Mouse (Mus musculus): ENCODE data around the gene Gdnf. TPM values are rescaled to one million over a fixed set of nuclear protein-coding genes. Genes with fewer than 3 reads are reported as not detected.

Gene Gdnf
- polyA plus RNA-seq, 1 experiment from 2014 or later: 0.33 TPM

GRCm38 (mm10) chr15:7872473-7872872 is 61.8 kb downstream of the Gdnf start:
- no peak for DNase-seq (ENCODE audit: low spot score)
- Histone ChIP-seq H3K9ac (replicated peaks; ENCODE audit: low read depth) (no peak overlapping the region), H3K4me2 (replicated peaks; ENCODE audit: low read depth, low read length) (no peak overlapping the region), H3K9me3 (ENCODE audit: low read length) (no peaks in the 10 kb centered on the region), H3K27ac (ENCODE audit: low read length) (no peak overlapping the region), H3K4me1 (ENCODE audit: insufficient read depth, low read depth, low read length) (no peaks in the 10 kb centered on the region), H3K4me3 (ENCODE audit: low read depth, low read length) (no peak overlapping the region), H3K36me3 (ENCODE audit: insufficient read depth, low read length) (no peaks in the 10 kb centered on the region), H3K27me3 (replicated peaks; ENCODE audit: insufficient read depth, low read length) (no peaks in the 10 kb centered on the region)
- TF ChIP-seq CTCF (IDR thresholded peaks at IDR 0.05) (no peak), EP300 (IDR thresholded peaks at IDR 0.05) (no peak)
- no peak for ATAC-seq
- WGBS: 62% methylated on average over 5 of the region's 5 CpGs

GRCm38 (mm10) chr15:7875879-7876278 is 65.2 kb downstream of the Gdnf start:
- Histone ChIP-seq H3K9me3 (ENCODE audit: low read length) (no peaks in the 10 kb centered on the region), H3K4me2 (replicated peaks; ENCODE audit: low read depth, low read length) (no peak overlapping the region), H3K36me3 (ENCODE audit: insufficient read depth, low read length) (no peaks in the 10 kb centered on the region), H3K9ac (replicated peaks; ENCODE audit: low read depth) (no peak overlapping the region), H3K4me3 (ENCODE audit: low read depth, low read length) (no peak overlapping the region), H3K27me3 (replicated peaks; ENCODE audit: insufficient read depth, low read length) (no peaks in the 10 kb centered on the region), H3K27ac (ENCODE audit: low read length) (no peak overlapping the region), H3K4me1 (ENCODE audit: insufficient read depth, low read depth, low read length) (no peaks in the 10 kb centered on the region)
- no peak for TF ChIP-seq CTCF (IDR thresholded peaks at IDR 0.05)
- TF ChIP-seq EP300 (IDR thresholded peaks at IDR 0.05): no peak
- DNase-seq (ENCODE audit: low spot score): no peak
- no peak for ATAC-seq
- WGBS: 60% methylated on average over 6 of the region's 6 CpGs

- H3K4me2 ChIP-seq (replicated peaks; ENCODE audit: low read depth, low read length): no peak overlapping the region
- ATAC-seq: peak; percentile 91
- DNase-seq (ENCODE audit: low spot score): peak; percentile 64
- no peak for TF ChIP-seq CTCF (IDR thresholded peaks at IDR 0.05)
- TF ChIP-seq EP300 (IDR thresholded peaks at IDR 0.05): peak; percentile 83
- no peaks in the 10 kb centered on the region for H3K27me3 ChIP-seq (replicated peaks; ENCODE audit: insufficient read depth, low read length)
- no peaks in the 10 kb centered on the region for H3K36me3 ChIP-seq (ENCODE audit: insufficient read depth, low read length)
- H3K27ac ChIP-seq (ENCODE audit: low read length): no peak overlapping the region
- H3K9ac ChIP-seq (replicated peaks; ENCODE audit: low read depth): no peak overlapping the region
- H3K9me3 ChIP-seq (ENCODE audit: low read length): no peaks in the 10 kb centered on the region
- no peak overlapping the region for H3K4me3 ChIP-seq (ENCODE audit: low read depth, low read length)
- H3K4me1 ChIP-seq (ENCODE audit: insufficient read depth, low read depth, low read length): no peaks in the 10 kb centered on the region
- WGBS: 48% methylated on average over 22 of the region's 22 CpGs
These were observed 67.2 kb downstream of the Gdnf start for GRCm38 (mm10) chr15:7877560-7878467.

- Histone ChIP-seq H3K27ac (ENCODE audit: low read length) (no peak overlapping the region), H3K4me3 (ENCODE audit: low read depth, low read length) (no peak overlapping the region), H3K36me3 (ENCODE audit: insufficient read depth, low read length) (no peaks in the 10 kb centered on the region), H3K9ac (replicated peaks; ENCODE audit: low read depth) (no peak overlapping the region), H3K9me3 (ENCODE audit: low read length) (no peaks in the 10 kb centered on the region), H3K4me2 (replicated peaks; ENCODE audit: low read depth, low read length) (no peak overlapping the region), H3K27me3 (replicated peaks; ENCODE audit: insufficient read depth, low read length) (no peaks in the 10 kb centered on the region), H3K4me1 (ENCODE audit: insufficient read depth, low read depth, low read length) (no peaks in the 10 kb centered on the region)
- TF ChIP-seq CTCF (IDR thresholded peaks at IDR 0.05): no peak
- TF ChIP-seq EP300 (IDR thresholded peaks at IDR 0.05): no peak
- 69% methylated on average over 10 of the region's 10 CpGs for WGBS
- no peak for ATAC-seq
- DNase-seq (ENCODE audit: low spot score): no peak
These were observed 68.2 kb downstream of the Gdnf start for GRCm38 (mm10) chr15:7878861-7879260.

- Histone ChIP-seq H3K27ac (ENCODE audit: low read length) (no peak overlapping the region), H3K4me2 (replicated peaks; ENCODE audit: low read depth, low read length) (no peak overlapping the region), H3K9ac (replicated peaks; ENCODE audit: low read depth) (no peak overlapping the region), H3K4me1 (ENCODE audit: insufficient read depth, low read depth, low read length) (no peaks in the 10 kb centered on the region), H3K27me3 (replicated peaks; ENCODE audit: insufficient read depth, low read length) (no peaks in the 10 kb centered on the region), H3K9me3 (ENCODE audit: low read length) (no peaks in the 10 kb centered on the region), H3K4me3 (ENCODE audit: low read depth, low read length) (no peak overlapping the region), H3K36me3 (ENCODE audit: insufficient read depth, low read length) (no peaks in the 10 kb centered on the region; the same call in 1 of the 2 replicates)
- no peak for DNase-seq (ENCODE audit: low spot score)
- TF ChIP-seq EP300 (IDR thresholded peaks at IDR 0.05) (no peak), CTCF (IDR thresholded peaks at IDR 0.05) (no peak)
- no peak for ATAC-seq
- WGBS: 69% methylated on average over 7 of the region's 7 CpGs
These were observed 69.3 kb downstream of the Gdnf start for GRCm38 (mm10) chr15:7879956-7880355.

GRCm38 (mm10) chr15:7884181-7884580 is 73.5 kb downstream of the Gdnf start:
- Histone ChIP-seq H3K27me3 (replicated peaks; ENCODE audit: insufficient read depth, low read length) (no peaks in the 10 kb centered on the region), H3K4me1 (ENCODE audit: insufficient read depth, low read depth, low read length) (no peaks in the 10 kb centered on the region), H3K9ac (replicated peaks; ENCODE audit: low read depth) (no peak overlapping the region), H3K27ac (ENCODE audit: low read length) (no peak overlapping the region), H3K4me3 (ENCODE audit: low read depth, low read length) (no peak overlapping the region), H3K36me3 (ENCODE audit: insufficient read depth, low read length) (no peaks in the 10 kb centered on the region; the same call in 1 of the 2 replicates), H3K4me2 (replicated peaks; ENCODE audit: low read depth, low read length) (no peak overlapping the region), H3K9me3 (ENCODE audit: low read length) (no peaks in the 10 kb centered on the region)
- WGBS: 93% methylated on average over 11 of the region's 11 CpGs
- TF ChIP-seq EP300 (IDR thresholded peaks at IDR 0.05) (no peak), CTCF (IDR thresholded peaks at IDR 0.05) (no peak)
- ATAC-seq (no peak), DNase-seq (ENCODE audit: low spot score) (no peak)
